Mouse (Mus musculus): ENCODE results near the gene Gm20431. TPM values are rescaled to one million over a fixed set of nuclear protein-coding genes. Genes with fewer than 3 reads are reported as not detected.

Gm20431 gene
- polyA plus RNA-seq, 1 experiment from 2014 or later, result 5.2 TPM

GRCm38 (mm10) chr2:167586976-167587375, 74.3 kb downstream of the Gm20431 start:
- Histone ChIP-seq H3K36me3 (replicated peaks; ENCODE audit: control insufficient read depth, insufficient read depth, low read depth, low read length) (no peaks in the 10 kb centered on the region), H3K27ac (replicated peaks; ENCODE audit: low read depth, low read length) (no peak overlapping the region), H3K9me3 (replicated peaks; ENCODE audit: control insufficient read depth, low read length) (no peaks in the 10 kb centered on the region), H3K4me1 (ENCODE audit: control insufficient read depth, insufficient read depth, low read length) (peaks cover 15% of the 10 kb centered on the region), H3K4me3 (ENCODE audit: low read depth, low read length) (no peak overlapping the region), H3K9ac (replicated peaks; ENCODE audit: low read length) (no peak overlapping the region; the same call in 1 of the 2 replicates), H3K27me3 (ENCODE audit: control insufficient read depth, insufficient read depth, low read length) (no peaks in the 10 kb centered on the region), H3K4me2 (ENCODE audit: low read depth, low read length) (no peak overlapping the region)
- ATAC-seq (replicated peaks; ENCODE audit: insufficient number of reproducible peaks, low FRiP score, low TSS enrichment, low read depth) (no peak), DNase-seq (ENCODE audit: low spot score) (no peak)
- WGBS, result 15% methylated on average over 9 of the region's 9 CpGs

GRCm38 (mm10) chr2:167586041-167586440, 75.3 kb downstream of the Gm20431 start:
- peak overlapping the region; percentile 14; the same call in 1 of the 2 replicates for H3K9ac ChIP-seq (replicated peaks; ENCODE audit: low read length)

GRCm38 (mm10) chr2:167585273-167585672, 76.0 kb downstream of the Gm20431 start:
- no peak for DNase-seq (ENCODE audit: low spot score)
- Histone ChIP-seq H3K4me3 (ENCODE audit: low read depth, low read length) (no peak overlapping the region), H3K9me3 (replicated peaks; ENCODE audit: control insufficient read depth, low read length) (no peaks in the 10 kb centered on the region), H3K4me1 (ENCODE audit: control insufficient read depth, insufficient read depth, low read length) (peaks cover 15% of the 10 kb centered on the region), H3K27me3 (ENCODE audit: control insufficient read depth, insufficient read depth, low read length) (no peaks in the 10 kb centered on the region), H3K36me3 (replicated peaks; ENCODE audit: control insufficient read depth, insufficient read depth, low read depth, low read length) (no peaks in the 10 kb centered on the region), H3K9ac (replicated peaks; ENCODE audit: low read length) (no peak overlapping the region), H3K27ac (replicated peaks; ENCODE audit: low read depth, low read length) (no peak overlapping the region; the same call in 1 of the 2 replicates), H3K4me2 (ENCODE audit: low read depth, low read length) (no peak overlapping the region)
- ATAC-seq (replicated peaks; ENCODE audit: insufficient number of reproducible peaks, low FRiP score, low TSS enrichment, low read depth), result no peak
- 41% methylated on average over 2 of the region's 2 CpGs for WGBS

More at GRCm38 (mm10) chr2:167586041-167586440, 75.3 kb downstream of the Gm20431 start:
- H3K9me3 ChIP-seq (replicated peaks; ENCODE audit: control insufficient read depth, low read length), result no peaks in the 10 kb centered on the region
- H3K27me3 ChIP-seq (ENCODE audit: control insufficient read depth, insufficient read depth, low read length), result no peaks in the 10 kb centered on the region
- H3K4me2 ChIP-seq (ENCODE audit: low read depth, low read length), result no peak overlapping the region
- H3K4me3 ChIP-seq (ENCODE audit: low read depth, low read length), result no peak overlapping the region
- H3K36me3 ChIP-seq (replicated peaks; ENCODE audit: control insufficient read depth, insufficient read depth, low read depth, low read length), result no peaks in the 10 kb centered on the region
- peaks cover 15% of the 10 kb centered on the region for H3K4me1 ChIP-seq (ENCODE audit: control insufficient read depth, insufficient read depth, low read length)
- no peak for ATAC-seq (replicated peaks; ENCODE audit: insufficient number of reproducible peaks, low FRiP score, low TSS enrichment, low read depth)
- H3K27ac ChIP-seq (replicated peaks; ENCODE audit: low read depth, low read length), result peak overlapping the region; percentile 38
- no peak for DNase-seq (ENCODE audit: low spot score)
- 5% methylated on average over 8 of the region's 8 CpGs for WGBS

GRCm38 (mm10) chr2:167583161-167583952, 77.9 kb downstream of the Gm20431 start:
- H3K4me1 ChIP-seq (ENCODE audit: control insufficient read depth, insufficient read depth, low read length), result peaks cover 10% of the 10 kb centered on the region
- WGBS, result 24% methylated on average over 10 of the region's 10 CpGs

GRCm38 (mm10) chr2:167578521-167578920, 82.8 kb downstream of the Gm20431 start:
- H3K36me3 ChIP-seq (replicated peaks; ENCODE audit: control insufficient read depth, insufficient read depth, low read depth, low read length), result no peaks in the 10 kb centered on the region
- DNase-seq (ENCODE audit: low spot score) (peak; percentile 57), ATAC-seq (replicated peaks; ENCODE audit: insufficient number of reproducible peaks, low FRiP score, low TSS enrichment, low read depth) (no peak; the same call in 1 of the 2 replicates)
- peaks cover 3% of the 10 kb centered on the region; the same call in 1 of the 2 replicates for H3K4me1 ChIP-seq (ENCODE audit: control insufficient read depth, insufficient read depth, low read length)
- no peak overlapping the region for H3K27ac ChIP-seq (replicated peaks; ENCODE audit: low read depth, low read length)
- H3K4me2 ChIP-seq (ENCODE audit: low read depth, low read length), result no peak overlapping the region
- no peaks in the 10 kb centered on the region for H3K27me3 ChIP-seq (ENCODE audit: control insufficient read depth, insufficient read depth, low read length)
- WGBS, result 42% methylated on average over 5 of the region's 5 CpGs
- H3K4me3 ChIP-seq (ENCODE audit: low read depth, low read length), result no peak overlapping the region
- H3K9ac ChIP-seq (replicated peaks; ENCODE audit: low read length), result no peak overlapping the region
- H3K9me3 ChIP-seq (replicated peaks; ENCODE audit: control insufficient read depth, low read length), result no peaks in the 10 kb centered on the region

More at GRCm38 (mm10) chr2:167583161-167583952, 77.9 kb downstream of the Gm20431 start:
- Histone ChIP-seq H3K4me2 (ENCODE audit: low read depth, low read length) (no peak overlapping the region), H3K4me3 (ENCODE audit: low read depth, low read length) (no peak overlapping the region), H3K9me3 (replicated peaks; ENCODE audit: control insufficient read depth, low read length) (no peaks in the 10 kb centered on the region), H3K36me3 (replicated peaks; ENCODE audit: control insufficient read depth, insufficient read depth, low read depth, low read length) (no peaks in the 10 kb centered on the region), H3K27ac (replicated peaks; ENCODE audit: low read depth, low read length) (peak overlapping the region; percentile 43), H3K27me3 (ENCODE audit: control insufficient read depth, insufficient read depth, low read length) (no peaks in the 10 kb centered on the region), H3K9ac (replicated peaks; ENCODE audit: low read length) (peak overlapping the region; percentile 34; the same call in 1 of the 2 replicates)
- peak; percentile 55 for DNase-seq (ENCODE audit: low spot score)
- peak; percentile 43; the same call in 1 of the 2 replicates for ATAC-seq (replicated peaks; ENCODE audit: insufficient number of reproducible peaks, low FRiP score, low TSS enrichment, low read depth)

- 53% methylated on average over 9 of the region's 9 CpGs for WGBS
- no peaks in the 10 kb centered on the region; the same call in 1 of the 2 replicates for H3K4me1 ChIP-seq (ENCODE audit: control insufficient read depth, insufficient read depth, low read length)
- no peaks in the 10 kb centered on the region for H3K36me3 ChIP-seq (replicated peaks; ENCODE audit: control insufficient read depth, insufficient read depth, low read depth, low read length)
- H3K27me3 ChIP-seq (ENCODE audit: control insufficient read depth, insufficient read depth, low read length), result no peaks in the 10 kb centered on the region
- DNase-seq (ENCODE audit: low spot score) (no peak), ATAC-seq (replicated peaks; ENCODE audit: insufficient number of reproducible peaks, low FRiP score, low TSS enrichment, low read depth) (no peak)
- H3K9ac ChIP-seq (replicated peaks; ENCODE audit: low read length), result no peak overlapping the region
- no peak overlapping the region; the same call in 1 of the 2 replicates for H3K4me2 ChIP-seq (ENCODE audit: low read depth, low read length)
- H3K9me3 ChIP-seq (replicated peaks; ENCODE audit: control insufficient read depth, low read length), result no peaks in the 10 kb centered on the region
- H3K27ac ChIP-seq (replicated peaks; ENCODE audit: low read depth, low read length), result no peak overlapping the region
- H3K4me3 ChIP-seq (ENCODE audit: low read depth, low read length), result no peak overlapping the region
Observed at GRCm38 (mm10) chr2:167577186-167577785, 84.0 kb downstream of the Gm20431 start.

GRCm38 (mm10) chr2:167576121-167576620, 85.1 kb downstream of the Gm20431 start:
- no peaks in the 10 kb centered on the region for H3K4me1 ChIP-seq (ENCODE audit: control insufficient read depth, insufficient read depth, low read length)
- ATAC-seq (replicated peaks; ENCODE audit: insufficient number of reproducible peaks, low FRiP score, low TSS enrichment, low read depth) (no peak), DNase-seq (ENCODE audit: low spot score) (no peak)
- no peak overlapping the region for H3K27ac ChIP-seq (replicated peaks; ENCODE audit: low read depth, low read length)
- no peaks in the 10 kb centered on the region for H3K27me3 ChIP-seq (ENCODE audit: control insufficient read depth, insufficient read depth, low read length)
- WGBS, result 74% methylated on average over 8 of the region's 8 CpGs
- no peak overlapping the region for H3K4me2 ChIP-seq (ENCODE audit: low read depth, low read length)
- H3K9ac ChIP-seq (replicated peaks; ENCODE audit: low read length), result no peak overlapping the region
- no peaks in the 10 kb centered on the region for H3K36me3 ChIP-seq (replicated peaks; ENCODE audit: control insufficient read depth, insufficient read depth, low read depth, low read length)
- no peaks in the 10 kb centered on the region for H3K9me3 ChIP-seq (replicated peaks; ENCODE audit: control insufficient read depth, low read length)
- no peak overlapping the region for H3K4me3 ChIP-seq (ENCODE audit: low read depth, low read length)

- DNase-seq (ENCODE audit: low spot score) (no peak), ATAC-seq (replicated peaks; ENCODE audit: insufficient number of reproducible peaks, low FRiP score, low TSS enrichment, low read depth) (no peak)
- Histone ChIP-seq H3K4me2 (ENCODE audit: low read depth, low read length) (no peak overlapping the region), H3K4me3 (ENCODE audit: low read depth, low read length) (no peak overlapping the region), H3K9me3 (replicated peaks; ENCODE audit: control insufficient read depth, low read length) (no peaks in the 10 kb centered on the region), H3K4me1 (ENCODE audit: control insufficient read depth, insufficient read depth, low read length) (no peaks in the 10 kb centered on the region), H3K36me3 (replicated peaks; ENCODE audit: control insufficient read depth, insufficient read depth, low read depth, low read length) (no peaks in the 10 kb centered on the region), H3K9ac (replicated peaks; ENCODE audit: low read length) (no peak overlapping the region), H3K27ac (replicated peaks; ENCODE audit: low read depth, low read length) (no peak overlapping the region), H3K27me3 (ENCODE audit: control insufficient read depth, insufficient read depth, low read length) (no peaks in the 10 kb centered on the region)
- WGBS, result 77% methylated on average over 7 of the region's 7 CpGs
Observed at GRCm38 (mm10) chr2:167575581-167575980, 85.7 kb downstream of the Gm20431 start.

Data from embryonic facial prominence, embryonic 11.5 days (tissue).